Mouse (Mus musculus): ENCODE measurements around the gene Myof.

DNA sequence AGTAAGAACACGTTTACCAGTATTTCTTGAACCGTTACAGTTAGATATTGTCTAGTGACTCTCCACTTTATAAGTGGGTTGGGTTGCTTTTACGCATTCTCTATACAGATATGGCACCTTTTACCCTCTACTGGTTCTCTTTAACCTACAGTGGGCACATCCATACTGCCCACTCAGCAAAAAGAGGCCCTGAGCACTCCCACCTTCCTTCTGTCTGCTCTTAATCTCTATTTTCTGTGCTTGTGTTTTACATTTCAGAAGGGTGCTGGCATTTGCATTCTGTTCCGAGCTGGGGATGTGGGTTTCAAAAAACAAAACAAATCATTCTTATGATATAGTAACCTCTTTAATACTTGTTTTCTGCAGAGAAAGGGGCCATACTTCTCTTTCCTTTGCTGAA, 72.8 kb downstream of the Myof start:
- TF ChIP-seq CTCF (IDR thresholded peaks at IDR 0.05; ENCODE audit: control insufficient read depth, insufficient read depth, insufficient replicate concordance, low read depth, low read length) = no peak
- no peak for TF ChIP-seq POLR2A (IDR thresholded peaks at IDR 0.05; ENCODE audit: control insufficient read depth, low read depth, low read length)
